Mouse (Mus musculus) C2C12 (cell line): ENCODE measurements at regions not wholly inside any gene's neighbourhood (a gene's known extent, or its start where the extent isn't known, plus 50 kb on each side); places are given as distances from the start of the nearest gene placed in this dataset.

Experiments used
- H3K27me3 ChIP-seq: one replicate; pipeline ENCODE4 v1.6.1; 2011; ENCODE audit not compliant: control insufficient read depth, insufficient read depth, insufficient read length
- H3K36me3 ChIP-seq: one replicate; pipeline ENCODE4 v1.6.1; 2011; ENCODE audit not compliant: control insufficient read depth, insufficient read depth
- H3K4me3 ChIP-seq: one replicate; pipeline ENCODE4 v1.5.1; 2011; ENCODE audit warnings: mild to moderate bottlenecking, control low read depth; ENCODE audit not compliant: poor library complexity, insufficient read depth, severe bottlenecking
- H3K79me2 ChIP-seq: one replicate; pipeline ENCODE4 v1.6.1; 2011; ENCODE audit not compliant: control insufficient read depth, insufficient read depth
- H3K79me3 ChIP-seq: one replicate; pipeline ENCODE4 v1.6.1; 2011; ENCODE audit warnings: low read depth, control low read depth
- H3ac ChIP-seq: one replicate; pipeline ENCODE3; 2011; ENCODE audit warnings: low read depth; ENCODE audit not compliant: control insufficient read depth, insufficient read length
- CEBPB ChIP-seq: IDR thresholded peaks from one replicate; pipeline ENCODE4 v1.6.1; 2011; ENCODE audit warnings: low read depth, mild to moderate bottlenecking, control low read depth, moderate library complexity
- CTCF ChIP-seq: IDR thresholded peaks from one replicate; pipeline ENCODE4 v1.5.1; 2011; ENCODE audit not compliant: control insufficient read depth, insufficient read depth, insufficient read length
- FOSL1 ChIP-seq: IDR thresholded peaks from one replicate; pipeline ENCODE4 v1.8.0; 2011; ENCODE audit warnings: mild to moderate bottlenecking, low read length; ENCODE audit not compliant: poor library complexity, insufficient read depth, severe bottlenecking
- MAX ChIP-seq: IDR thresholded peaks from one replicate; pipeline ENCODE4 v1.6.1; 2011; ENCODE audit warnings: mild to moderate bottlenecking, control low read depth
- MYOD1 ChIP-seq: IDR thresholded peaks from one replicate; pipeline ENCODE4 v1.6.1; 2011; ENCODE audit warnings: low read depth; ENCODE audit not compliant: control insufficient read depth, insufficient read length
- MYOG ChIP-seq: IDR thresholded peaks from one replicate; pipeline ENCODE4 v1.6.1; 2011; ENCODE audit not compliant: control insufficient read depth, insufficient read length; ENCODE audit errors: extremely low read depth
- USF1 ChIP-seq: IDR thresholded peaks from one replicate; pipeline ENCODE4 v1.6.1; 2011; ENCODE audit warnings: low read depth, mild to moderate bottlenecking, control low read depth, moderate library complexity

DNA sequence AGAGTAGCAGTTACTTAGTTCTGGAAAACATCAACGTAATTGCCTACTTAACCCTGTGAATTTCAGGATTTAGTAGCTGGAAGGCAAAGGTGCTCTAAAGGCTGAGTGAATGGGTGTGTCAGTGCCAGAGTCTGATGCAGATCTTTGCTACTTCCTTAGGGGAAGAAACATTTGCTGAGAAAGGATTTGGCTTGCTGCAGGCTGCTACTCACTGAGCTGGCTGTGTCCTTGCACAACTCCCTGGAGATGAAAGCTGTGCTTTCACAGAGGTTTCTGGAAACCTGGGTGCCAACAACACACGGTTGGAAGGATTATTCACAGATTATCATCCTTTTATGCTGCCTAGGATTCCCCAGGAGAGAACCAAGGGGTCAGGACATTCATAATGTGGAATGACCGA, 94.0 kb upstream of the Fut8 start:
- H3K36me3 ChIP-seq: no peaks in the 10 kb centered on the region
- no peak overlapping the region for H3K4me3 ChIP-seq
- no peak overlapping the region for H3ac ChIP-seq
- H3K79me2 ChIP-seq: no peaks in the 10 kb centered on the region
- no peak for TF ChIP-seq USF1
- no peaks in the 10 kb centered on the region for H3K27me3 ChIP-seq
- no peaks in the 10 kb centered on the region for H3K79me3 ChIP-seq

GRCm38 (mm10) chr12:77143521-77143920, 94.4 kb upstream of the Fut8 start:
- Histone ChIP-seq H3ac (no peak overlapping the region), H3K4me3 (no peak overlapping the region), H3K79me3 (no peaks in the 10 kb centered on the region), H3K79me2 (no peaks in the 10 kb centered on the region), H3K27me3 (no peaks in the 10 kb centered on the region), H3K36me3 (no peaks in the 10 kb centered on the region)
- TF ChIP-seq CEBPB: no peak
- no peak for TF ChIP-seq USF1
- TF ChIP-seq MAX: no peak
- no peak for TF ChIP-seq FOSL1
- no peak for TF ChIP-seq MYOD1
- no peak for TF ChIP-seq MYOG
- TF ChIP-seq CTCF: no peak

DNA sequence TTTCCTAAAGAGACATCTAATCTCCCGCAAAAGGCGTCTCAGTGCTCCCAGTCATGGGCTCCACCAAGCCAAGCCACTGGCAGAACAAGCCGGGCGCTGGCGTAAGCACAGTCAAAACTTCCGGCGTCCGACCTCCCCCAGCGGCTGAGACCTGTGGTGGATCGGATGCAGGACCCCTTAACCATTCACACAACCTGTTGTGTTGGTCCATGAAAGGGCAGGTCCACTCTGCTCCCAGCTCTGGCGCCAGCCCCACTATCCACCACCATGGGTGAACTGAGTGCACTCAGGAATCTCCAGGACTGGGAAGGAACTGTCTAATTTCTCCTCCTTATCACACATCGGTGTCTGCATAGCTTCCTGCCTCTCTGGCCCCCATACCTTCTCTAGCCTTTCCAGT, 94.8 kb upstream of the Fut8 start:
- no peak overlapping the region for H3K4me3 ChIP-seq
- no peak overlapping the region for H3ac ChIP-seq
- TF ChIP-seq MYOG: no peak
- no peak for TF ChIP-seq USF1
- no peak for TF ChIP-seq CTCF
- TF ChIP-seq FOSL1: no peak
- no peak for TF ChIP-seq MAX
- TF ChIP-seq MYOD1: no peak
- TF ChIP-seq CEBPB: no peak
- H3K79me2 ChIP-seq: no peaks in the 10 kb centered on the region
- H3K36me3 ChIP-seq: no peaks in the 10 kb centered on the region
- no peaks in the 10 kb centered on the region for H3K27me3 ChIP-seq
- no peaks in the 10 kb centered on the region for H3K79me3 ChIP-seq

GRCm38 (mm10) chr12:77142224-77142623, 95.7 kb upstream of the Fut8 start:
- Histone ChIP-seq H3K36me3 (no peaks in the 10 kb centered on the region), H3K4me3 (no peak overlapping the region), H3K79me3 (no peaks in the 10 kb centered on the region), H3ac (no peak overlapping the region), H3K27me3 (no peaks in the 10 kb centered on the region), H3K79me2 (no peaks in the 10 kb centered on the region)
- TF ChIP-seq CEBPB: no peak
- TF ChIP-seq MAX: no peak
- no peak for TF ChIP-seq USF1
- no peak for TF ChIP-seq MYOD1
- TF ChIP-seq MYOG: no peak
- no peak for TF ChIP-seq FOSL1
- no peak for TF ChIP-seq CTCF

- no peaks in the 10 kb centered on the region for H3K79me3 ChIP-seq
- H3ac ChIP-seq: no peak overlapping the region
- no peaks in the 10 kb centered on the region for H3K27me3 ChIP-seq
- no peak overlapping the region for H3K4me3 ChIP-seq
- TF ChIP-seq MYOG (no peak), MYOD1 (no peak)
- no peaks in the 10 kb centered on the region for H3K36me3 ChIP-seq
- no peaks in the 10 kb centered on the region for H3K79me2 ChIP-seq
Measured at GRCm38 (mm10) chr12:77141260-77142201, 96.4 kb upstream of the Fut8 start.

DNA sequence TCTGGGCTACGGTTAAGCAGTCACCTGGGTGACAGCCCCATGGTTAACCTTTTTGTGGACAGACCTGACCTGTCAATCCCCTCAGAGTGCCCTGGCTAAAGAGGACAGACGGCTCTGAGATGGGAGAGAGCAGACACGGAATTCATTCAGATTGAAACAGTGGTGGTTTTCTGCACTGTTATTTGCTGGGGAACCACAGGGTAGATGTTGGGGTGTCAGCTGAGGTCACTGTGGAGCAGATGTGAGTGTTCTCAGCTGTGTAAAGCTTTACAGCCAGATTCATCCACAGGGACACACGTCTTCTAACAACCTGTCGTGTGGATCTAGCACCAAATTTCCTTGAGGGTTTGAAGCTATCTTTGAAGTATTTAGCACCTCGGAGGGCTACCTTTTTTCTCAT, 97.3 kb upstream of the Fut8 start:
- no peaks in the 10 kb centered on the region for H3K79me3 ChIP-seq
- no peak for TF ChIP-seq CTCF
- TF ChIP-seq MYOD1: no peak
- H3K27me3 ChIP-seq: no peaks in the 10 kb centered on the region
- no peaks in the 10 kb centered on the region for H3K79me2 ChIP-seq
- H3ac ChIP-seq: no peak overlapping the region
- no peak overlapping the region for H3K4me3 ChIP-seq
- H3K36me3 ChIP-seq: no peaks in the 10 kb centered on the region
